Mouse (Mus musculus) adrenal gland, postnatal 25 days (tissue): ENCODE results near the gene Cd40. TPM values are rescaled to one million over a fixed set of nuclear protein-coding genes. Genes with fewer than 3 reads are reported as not detected.

Experiments
- DNase-seq: peaks from one replicate; pipeline ENCODE4 v3.0.0; 2021; ENCODE audit warnings: mixed read lengths
- total RNA-seq: library from RNA; stranded (reverse); gene quantifications from 2 replicates; pipeline ENCODE4 v1.2.3, GENCODE M21; 2021

Gene Cd40
- total RNA-seq, 1 experiment from 2014 or later, result 3.9 TPM

DNA sequence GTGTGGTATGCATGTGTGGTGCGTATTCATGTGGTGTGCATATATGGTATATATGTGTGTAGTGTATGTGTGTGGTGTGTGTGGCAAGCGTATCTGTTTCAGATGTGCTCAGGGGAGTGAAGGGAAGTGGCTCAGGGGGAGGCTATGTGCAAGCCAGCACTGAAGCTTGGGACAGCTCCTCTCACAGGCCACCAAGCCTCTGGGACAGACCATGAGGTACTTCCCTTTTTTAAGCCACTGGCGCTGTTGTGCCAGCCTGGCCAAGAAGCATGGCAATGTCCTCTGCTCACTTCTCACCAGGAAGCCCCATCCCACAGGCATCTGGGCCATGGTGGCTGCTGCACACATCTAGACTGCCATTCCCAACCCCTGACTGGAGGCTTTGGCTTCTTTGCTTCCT is 47.5 kb downstream of the Cd40 start:
- DNase-seq, result no peak

DNA sequence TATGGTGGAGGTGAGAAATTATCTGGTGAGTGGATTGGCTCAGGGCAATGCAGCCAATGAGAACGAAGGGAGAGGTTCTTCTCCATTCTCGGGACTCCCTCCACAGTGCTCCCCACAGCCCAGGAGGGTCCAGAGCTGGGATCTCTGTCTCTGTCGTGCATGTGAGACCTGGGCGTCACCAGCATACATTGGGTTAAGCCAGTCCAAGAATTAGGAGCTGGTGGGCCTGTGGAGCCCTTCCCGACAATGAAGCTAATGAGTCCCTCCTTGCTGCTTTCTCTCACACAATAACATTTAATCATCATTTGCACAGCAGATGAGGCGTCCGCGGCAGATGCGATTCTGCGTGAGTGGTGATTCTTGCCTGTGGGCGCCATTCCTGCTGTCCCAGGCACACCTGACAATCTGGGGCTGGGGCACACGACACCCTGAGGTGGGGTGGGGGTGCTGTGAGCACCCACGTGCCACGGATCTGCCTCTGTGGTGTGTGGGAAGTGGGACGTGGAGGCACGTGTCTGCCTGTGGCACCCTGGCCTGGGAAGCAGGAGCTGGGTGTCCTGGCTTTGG is 50.2 kb downstream of the Cd40 start:
- no peak for DNase-seq

GRCm38 (mm10) chr2:165106585-165106984 is 51.2 kb downstream of the Cd40 start:
- DNase-seq, result no peak

- peak; percentile 94 for DNase-seq
Observed at GRCm38 (mm10) chr2:165112149-165112548, 56.7 kb downstream of the Cd40 start.

- DNase-seq, result no peak
Observed at GRCm38 (mm10) chr2:165113733-165114132, 58.3 kb downstream of the Cd40 start.

- DNase-seq, result no peak
Observed at GRCm38 (mm10) chr2:165120765-165121164, 65.3 kb downstream of the Cd40 start.

GRCm38 (mm10) chr2:165121206-165121840 is 65.9 kb downstream of the Cd40 start:
- DNase-seq, result no peak

Other genes with a start within 250 kb of the Cd40 start
- 11.9 and 14.2 TPM in 2 replicates for gene Zswim1, start 232.9 kb upstream of the Cd40 start, total RNA-seq
- not detected in 2 replicates for gene Spata25, start 227.1 kb upstream of the Cd40 start, total RNA-seq
- 108 and 121 TPM in 2 replicates for gene Ctsa, start 222.8 kb upstream of the Cd40 start, total RNA-seq
- gene Neurl2, start 222.2 kb upstream of the Cd40 start, total RNA-seq, result 1.3 and 2.2 TPM in 2 replicates
- gene Pltp, start 197.9 kb upstream of the Cd40 start, total RNA-seq, result 12.7 and 16.2 TPM in 2 replicates
- 46.6 and 60.9 TPM in 2 replicates for gene Pcif1, start 176.3 kb upstream of the Cd40 start, total RNA-seq
- gene Zfp335, start 143.9 kb upstream of the Cd40 start, total RNA-seq, result 21.2 and 23.9 TPM in 2 replicates
- gene Mmp9, start 114.8 kb upstream of the Cd40 start, total RNA-seq, result 0.33 and 0.43 TPM in 2 replicates
- gene Slc12a5, start 94.8 kb upstream of the Cd40 start, total RNA-seq, result 7.2 and 10.6 TPM in 2 replicates
- 34.1 and 46.2 TPM in 2 replicates for gene Ncoa5, start 20.8 kb upstream of the Cd40 start, total RNA-seq
- not detected in 2 replicates for gene 1700025C18Rik, start 35.1 kb downstream of the Cd40 start, total RNA-seq
- 0.57 and 1.2 TPM in 2 replicates for gene Cdh22, start 179.2 kb downstream of the Cd40 start, total RNA-seq
- gene Slc35c2, start 232.2 kb downstream of the Cd40 start, total RNA-seq, result 53.0 and 62.2 TPM in 2 replicates